Mouse (Mus musculus) embryonic facial prominence, embryonic 15.5 days (tissue): ENCODE data around the gene Kcng3. TPM values are rescaled to one million over a fixed set of nuclear protein-coding genes. Genes with fewer than 3 reads are reported as not detected.

Experiments
- ATAC-seq: fragments of 200-750 bp; cut with Nextera tagmentation; 2 replicates; pipeline ENCODE4 v1.8.0; 2017; ENCODE audit warnings: low read depth, moderate TSS enrichment; ENCODE audit not compliant: insufficient number of reproducible peaks, low FRiP score, low TSS enrichment
- H3K27ac ChIP-seq: fragments of 300-500 bp; sonication (generic); replicated peaks from 2 replicates; pipeline ENCODE4 v1.5.1; 2015; ENCODE audit warnings: mild to moderate bottlenecking, inconsistent platforms
- H3K27me3 ChIP-seq: fragments of 300-500 bp; sonication (generic); 2 replicates; pipeline ENCODE4 v1.6.1; 2015; ENCODE audit warnings: inconsistent platforms
- H3K36me3 ChIP-seq: fragments of 300-500 bp; sonication (generic); 2 replicates; pipeline ENCODE4 v1.6.1; 2015; ENCODE audit warnings: mild to moderate bottlenecking, inconsistent platforms
- H3K4me1 ChIP-seq: fragments of 300-500 bp; sonication (generic); 2 replicates; pipeline ENCODE4 v1.6.1; 2015; ENCODE audit warnings: inconsistent platforms
- H3K4me2 ChIP-seq: fragments of 300-500 bp; sonication (generic); replicated peaks from 2 replicates; pipeline ENCODE4 v1.6.1; 2015; ENCODE audit warnings: mild to moderate bottlenecking, inconsistent platforms
- H3K4me3 ChIP-seq: fragments of 300-500 bp; sonication (generic); replicated peaks from 2 replicates; pipeline ENCODE4 v1.5.1; 2015; ENCODE audit warnings: mild to moderate bottlenecking, inconsistent platforms
- H3K9ac ChIP-seq: fragments of 300-500 bp; sonication (generic); 2 replicates; pipeline ENCODE4 v1.6.1; 2015; ENCODE audit warnings: inconsistent platforms
- H3K9me3 ChIP-seq: fragments of 300-500 bp; sonication (generic); replicated peaks from 2 replicates; pipeline ENCODE4 v1.6.1; 2016; ENCODE audit warnings: inconsistent platforms
- WGBS: fragments of 180-500 bp; shearing (Covaris S2); methylation state at CpG from one replicate; pipeline ENCODE4 v1.1.7; 2015; 5-methylcytosine and 5-hydroxymethylcytosine counted together
- polyA plus RNA-seq: library from polyadenylated mRNA; unstranded; fragments of >200 nt; fragmentation: Nextera tagmentation; extraction: Ambion mirVana; gene quantifications from 2 replicates; pipeline ENCODE4 v1.2.1, GENCODE M21; 2015

The Kcng3 gene
- polyA plus RNA-seq, 1 experiment from 2014 or later = not detected

DNA sequence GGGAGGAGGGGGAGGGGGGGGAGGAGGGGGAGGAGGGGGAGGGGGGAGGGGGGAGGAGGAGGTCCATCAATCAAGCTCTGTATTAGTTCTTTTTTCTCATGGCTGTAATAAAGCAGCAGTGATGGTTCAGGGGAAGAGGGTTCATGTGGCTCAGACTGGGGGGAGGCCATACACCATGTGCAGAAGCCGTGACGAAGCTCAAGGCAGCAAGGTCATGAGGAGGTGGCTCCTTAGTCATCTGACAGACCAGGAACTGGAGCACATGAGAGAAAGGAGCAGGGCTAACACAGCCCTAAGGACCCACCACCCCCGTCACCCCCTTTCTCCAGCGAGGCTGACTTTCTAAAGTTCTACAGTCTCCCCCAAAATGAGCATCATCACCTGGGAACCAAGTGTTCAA lies 22.2 kb downstream of the Kcng3 start:
- H3K9ac ChIP-seq = no peak overlapping the region
- no peaks in the 10 kb centered on the region for H3K36me3 ChIP-seq
- H3K4me3 ChIP-seq = no peak overlapping the region
- 82% methylated on average over 4 of the region's 4 CpGs for WGBS
- H3K4me1 ChIP-seq = no peaks in the 10 kb centered on the region
- no peak overlapping the region for H3K4me2 ChIP-seq
- ATAC-seq = no peak
- H3K27me3 ChIP-seq = no peaks in the 10 kb centered on the region
- H3K9me3 ChIP-seq = no peaks in the 10 kb centered on the region
- H3K27ac ChIP-seq = no peak overlapping the region

DNA sequence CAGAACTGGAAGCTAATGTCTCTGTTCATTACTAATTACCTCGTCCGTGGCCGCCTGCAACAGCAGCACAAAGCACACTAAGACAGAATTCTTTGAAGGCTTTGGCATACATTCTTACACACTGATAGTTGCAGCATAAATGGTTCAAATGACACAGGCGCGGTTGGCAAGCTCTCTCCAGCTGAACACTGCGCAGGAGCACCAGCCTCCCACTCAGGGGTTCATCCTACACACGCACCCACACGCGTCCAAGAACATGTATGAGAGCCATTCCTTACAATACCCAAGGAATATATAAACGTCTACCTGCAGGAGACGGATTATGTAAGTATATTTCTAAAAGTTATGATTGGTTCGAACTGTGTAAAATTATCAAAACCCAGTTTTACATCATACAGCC lies 30.7 kb downstream of the Kcng3 start:
- H3K9me3 ChIP-seq = 0 out of 2 replicates have a peak, but pooled peaks cover 5% of the 10 kb centered on the region
- no peak overlapping the region for H3K27ac ChIP-seq
- ATAC-seq = no peak
- H3K27me3 ChIP-seq = no peaks in the 10 kb centered on the region
- no peak overlapping the region for H3K4me3 ChIP-seq
- WGBS = 84% methylated on average over 12 of the region's 12 CpGs
- no peak overlapping the region for H3K4me2 ChIP-seq
- no peak overlapping the region for H3K9ac ChIP-seq
- H3K36me3 ChIP-seq = no peaks in the 10 kb centered on the region
- H3K4me1 ChIP-seq = no peaks in the 10 kb centered on the region

DNA sequence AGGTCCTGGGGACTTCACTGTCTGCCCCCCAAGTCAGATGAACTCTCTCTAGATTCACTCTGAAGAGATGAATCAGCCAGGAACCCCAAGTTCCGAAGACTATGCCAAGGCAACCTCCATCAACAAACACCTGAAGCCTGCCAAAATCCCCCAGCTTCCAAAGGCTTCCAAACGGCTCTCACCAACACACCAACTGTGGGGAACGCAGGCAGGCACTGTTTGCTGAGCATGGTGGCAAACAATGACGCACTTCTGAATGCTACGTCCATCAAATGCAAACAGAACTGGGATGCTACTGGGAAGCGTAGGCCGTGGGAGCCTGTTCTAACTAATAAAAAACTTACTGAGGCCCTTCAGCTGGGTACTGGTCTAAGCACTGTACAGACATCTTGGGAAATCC lies 35.7 kb downstream of the Kcng3 start:
- H3K27me3 ChIP-seq = no peaks in the 10 kb centered on the region
- H3K4me3 ChIP-seq = no peak overlapping the region
- no peak overlapping the region for H3K4me2 ChIP-seq
- no peaks in the 10 kb centered on the region for H3K36me3 ChIP-seq
- no peak for ATAC-seq
- H3K27ac ChIP-seq = no peak overlapping the region
- WGBS = 88% methylated on average over 7 of the region's 7 CpGs
- no peaks in the 10 kb centered on the region for H3K9me3 ChIP-seq
- H3K4me1 ChIP-seq = no peaks in the 10 kb centered on the region
- H3K9ac ChIP-seq = no peak overlapping the region

DNA sequence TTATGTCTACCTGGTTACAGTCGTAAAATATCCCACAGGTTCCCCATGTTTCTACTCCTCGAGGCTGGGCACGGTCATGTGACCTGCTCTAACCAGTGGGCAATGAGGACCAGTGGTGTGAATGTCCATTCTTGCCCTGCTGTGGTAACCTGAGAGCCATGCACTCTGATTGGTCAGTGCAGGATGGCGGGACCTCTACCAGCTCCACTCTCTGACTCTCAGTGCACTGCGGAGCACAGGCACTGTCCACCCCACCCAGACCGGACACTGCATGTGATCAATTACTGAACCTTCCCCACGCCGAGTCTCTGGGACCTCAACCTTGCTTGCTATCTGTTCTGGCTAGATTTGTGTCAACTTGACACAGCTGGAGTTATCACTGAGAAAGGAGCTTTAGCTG lies 37.2 kb downstream of the Kcng3 start:
- H3K36me3 ChIP-seq = no peaks in the 10 kb centered on the region
- H3K4me3 ChIP-seq = no peak overlapping the region
- H3K27me3 ChIP-seq = no peaks in the 10 kb centered on the region
- no peak overlapping the region for H3K9ac ChIP-seq
- WGBS = 57% methylated on average over 8 of the region's 8 CpGs
- no peaks in the 10 kb centered on the region for H3K9me3 ChIP-seq
- ATAC-seq = peak; percentile 39; the same call in 1 of the 2 replicates
- H3K4me1 ChIP-seq = no peaks in the 10 kb centered on the region
- no peak overlapping the region for H3K4me2 ChIP-seq
- H3K27ac ChIP-seq = no peak overlapping the region

DNA sequence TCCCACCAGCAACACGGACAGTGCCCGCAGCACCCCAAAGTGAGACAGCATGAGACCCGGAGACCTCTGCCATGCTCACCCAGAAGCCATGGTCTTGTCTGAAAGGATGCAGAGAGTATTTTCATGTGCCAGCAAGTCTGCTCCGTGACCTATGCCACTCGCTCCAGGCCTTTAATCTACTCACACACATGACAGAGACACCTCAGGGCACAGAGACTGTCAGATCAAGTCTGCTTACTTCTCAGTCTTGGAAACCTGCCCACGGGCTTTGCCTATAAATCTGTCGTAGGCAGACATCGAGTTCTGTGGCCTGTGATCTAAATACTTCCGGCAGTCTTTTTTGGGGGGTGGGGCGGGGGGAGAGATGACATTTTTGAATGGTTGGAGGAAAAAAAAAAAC lies 38.3 kb downstream of the Kcng3 start:
- 54% methylated on average over 10 of the region's 10 CpGs for WGBS

DNA sequence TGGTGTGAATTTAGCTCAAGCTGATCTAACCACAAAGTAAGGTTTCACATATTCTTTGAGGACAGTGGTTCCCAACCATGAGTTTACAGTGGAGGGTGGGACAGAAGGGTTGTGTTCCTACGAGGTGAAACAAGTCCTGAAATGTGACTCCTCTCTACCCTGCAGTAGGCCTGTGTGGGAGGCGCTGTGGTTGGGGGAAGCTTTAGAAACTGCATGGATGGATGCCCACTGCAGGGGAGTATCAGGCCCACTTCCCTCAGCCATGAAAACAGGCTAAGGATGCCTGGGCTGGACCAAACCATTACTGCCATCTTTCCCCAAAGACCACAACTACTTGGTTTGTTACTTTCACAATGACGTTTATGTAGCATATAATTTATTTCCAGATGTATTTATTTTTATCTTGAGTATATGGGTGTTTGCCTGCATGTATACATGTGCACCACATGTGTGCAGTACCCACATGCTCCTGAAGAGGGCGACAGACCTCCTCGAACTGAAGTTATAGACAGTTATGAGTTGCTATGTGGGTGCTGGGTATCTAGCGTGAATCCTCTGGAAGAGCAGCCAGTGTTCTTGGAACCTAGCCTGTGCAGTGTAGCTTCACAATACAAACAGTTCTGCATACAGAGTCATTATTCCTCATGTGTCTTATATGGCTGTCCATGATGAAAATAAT lies 42.9 kb downstream of the Kcng3 start:
- Histone ChIP-seq H3K27ac (no peak overlapping the region), H3K4me1 (no peaks in the 10 kb centered on the region), H3K9ac (no peak overlapping the region), H3K9me3 (0 out of 2 replicates have a peak, but pooled peaks cover 4% of the 10 kb centered on the region), H3K36me3 (no peaks in the 10 kb centered on the region), H3K4me2 (no peak overlapping the region), H3K27me3 (no peaks in the 10 kb centered on the region), H3K4me3 (no peak overlapping the region)
- WGBS = 81% methylated on average over 6 of the region's 6 CpGs
- no peak for ATAC-seq

More for the DNA sequence above, 38.3 kb downstream of the Kcng3 start:
- H3K27me3 ChIP-seq = no peaks in the 10 kb centered on the region
- H3K4me1 ChIP-seq = no peaks in the 10 kb centered on the region
- no peak overlapping the region for H3K4me2 ChIP-seq
- H3K9me3 ChIP-seq = 0 out of 2 replicates have a peak, but pooled peaks cover 4% of the 10 kb centered on the region
- no peak overlapping the region for H3K27ac ChIP-seq
- ATAC-seq = no peak
- H3K9ac ChIP-seq = no peak overlapping the region
- H3K4me3 ChIP-seq = no peak overlapping the region
- no peaks in the 10 kb centered on the region for H3K36me3 ChIP-seq

DNA sequence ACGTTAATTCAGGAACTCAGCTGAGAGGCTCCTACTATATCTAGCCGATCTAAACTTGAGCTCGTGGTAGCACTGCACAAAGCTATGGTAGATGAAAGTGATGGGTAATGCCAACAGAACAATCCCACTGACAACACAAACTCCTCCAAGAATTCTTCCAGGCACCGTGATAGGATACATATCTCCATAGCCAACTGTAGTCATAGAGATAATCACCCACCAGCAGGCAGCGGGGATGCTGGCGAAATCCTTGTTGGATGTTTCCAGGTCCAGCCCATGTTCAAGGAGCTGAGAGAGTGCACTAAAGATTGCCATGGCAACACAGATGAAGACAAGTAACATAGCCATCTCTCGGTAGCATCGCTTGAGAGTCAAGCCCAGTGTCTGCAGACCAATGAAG lies 44.0 kb downstream of the Kcng3 start:
- H3K4me2 ChIP-seq = no peak overlapping the region
- H3K9ac ChIP-seq = no peak overlapping the region
- 0 out of 2 replicates have a peak, but pooled peaks cover 4% of the 10 kb centered on the region for H3K9me3 ChIP-seq
- H3K4me1 ChIP-seq = no peaks in the 10 kb centered on the region
- no peak overlapping the region for H3K27ac ChIP-seq
- H3K4me3 ChIP-seq = no peak overlapping the region
- ATAC-seq = no peak
- 88% methylated on average over 8 of the region's 8 CpGs for WGBS
- H3K36me3 ChIP-seq = no peaks in the 10 kb centered on the region
- H3K27me3 ChIP-seq = no peaks in the 10 kb centered on the region

DNA sequence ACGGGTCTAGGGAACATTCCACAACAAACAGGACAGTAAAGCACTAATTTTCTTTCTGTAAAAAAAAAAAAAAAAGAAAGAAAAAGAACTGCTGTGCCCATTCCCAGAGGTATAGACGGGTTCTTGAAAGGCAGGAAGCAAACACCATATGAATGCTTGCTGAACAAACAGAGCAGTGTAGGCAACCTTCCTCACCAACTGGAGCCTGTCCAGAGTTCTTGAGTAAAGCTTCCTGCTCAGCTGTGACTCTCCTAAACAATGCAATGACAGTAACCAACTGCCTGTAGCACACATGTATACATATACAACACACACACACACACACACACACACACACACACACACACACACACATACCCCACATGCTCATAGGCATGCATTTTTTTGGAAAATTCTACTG lies 49.1 kb downstream of the Kcng3 start:
- Histone ChIP-seq H3K9me3 (no peaks in the 10 kb centered on the region), H3K27me3 (no peaks in the 10 kb centered on the region), H3K36me3 (no peaks in the 10 kb centered on the region), H3K4me1 (no peaks in the 10 kb centered on the region), H3K27ac (no peak overlapping the region), H3K9ac (no peak overlapping the region), H3K4me2 (no peak overlapping the region), H3K4me3 (no peak overlapping the region)
- no peak for ATAC-seq
- 63% methylated on average over 2 of the region's 2 CpGs for WGBS

DNA sequence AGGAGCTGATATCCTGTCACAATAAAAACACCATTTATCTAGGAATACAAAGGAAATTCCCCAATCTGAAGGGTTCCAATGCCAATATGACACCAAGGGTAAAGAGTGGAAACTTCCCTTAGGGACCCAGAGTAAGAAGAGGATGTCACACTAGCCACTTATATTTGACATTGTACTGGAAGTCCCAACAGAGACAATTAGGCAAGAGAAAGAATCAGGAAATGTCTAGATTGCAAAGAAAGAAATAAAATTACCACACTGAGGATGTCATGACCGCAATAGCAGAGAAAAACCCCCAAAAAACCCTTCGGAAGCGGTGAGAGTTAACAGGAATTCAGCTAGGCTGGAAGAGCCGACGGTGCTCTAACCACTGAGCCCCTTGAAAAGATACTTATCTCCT lies 51.0 kb downstream of the Kcng3 start:
- Histone ChIP-seq H3K36me3 (no peaks in the 10 kb centered on the region), H3K9ac (no peak overlapping the region), H3K27ac (no peak overlapping the region), H3K4me2 (no peak overlapping the region), H3K9me3 (no peaks in the 10 kb centered on the region), H3K27me3 (no peaks in the 10 kb centered on the region), H3K4me1 (no peaks in the 10 kb centered on the region), H3K4me3 (no peak overlapping the region)
- ATAC-seq = no peak
- WGBS = 83% methylated on average over 5 of the region's 5 CpGs

DNA sequence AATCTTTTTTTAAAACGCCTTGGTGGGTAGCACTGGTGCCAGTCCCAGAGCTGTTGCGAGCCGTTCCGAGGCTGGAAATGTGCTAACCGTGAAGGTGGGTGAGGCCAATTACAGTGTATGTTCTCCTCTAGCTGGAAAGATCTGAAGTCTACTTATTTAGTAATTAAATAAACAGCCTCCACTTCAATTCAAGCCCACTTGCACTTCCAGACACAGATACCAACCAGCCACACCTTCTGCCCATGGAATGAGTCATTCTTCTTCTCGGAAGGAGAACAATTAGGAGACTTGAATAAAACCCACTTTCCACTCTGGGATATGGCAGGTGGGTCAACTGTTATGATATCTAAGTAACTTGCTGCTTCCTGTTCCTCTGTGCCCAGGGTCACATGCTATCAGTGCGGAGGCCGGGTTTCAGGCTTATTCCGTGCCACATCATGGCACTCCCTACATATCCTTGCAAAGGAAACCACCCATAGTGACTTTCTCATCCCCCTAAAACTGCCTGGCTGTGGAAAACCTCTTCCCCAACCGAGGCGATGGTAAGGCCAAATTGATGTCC lies 54.8 kb downstream of the Kcng3 start:
- H3K27me3 ChIP-seq = no peaks in the 10 kb centered on the region
- no peak for ATAC-seq
- H3K9me3 ChIP-seq = no peaks in the 10 kb centered on the region
- no peak overlapping the region for H3K9ac ChIP-seq
- no peak overlapping the region for H3K4me3 ChIP-seq
- 85% methylated on average over 11 of the region's 11 CpGs for WGBS
- no peak overlapping the region for H3K4me2 ChIP-seq
- H3K27ac ChIP-seq = no peak overlapping the region
- no peaks in the 10 kb centered on the region for H3K4me1 ChIP-seq
- no peaks in the 10 kb centered on the region for H3K36me3 ChIP-seq

DNA sequence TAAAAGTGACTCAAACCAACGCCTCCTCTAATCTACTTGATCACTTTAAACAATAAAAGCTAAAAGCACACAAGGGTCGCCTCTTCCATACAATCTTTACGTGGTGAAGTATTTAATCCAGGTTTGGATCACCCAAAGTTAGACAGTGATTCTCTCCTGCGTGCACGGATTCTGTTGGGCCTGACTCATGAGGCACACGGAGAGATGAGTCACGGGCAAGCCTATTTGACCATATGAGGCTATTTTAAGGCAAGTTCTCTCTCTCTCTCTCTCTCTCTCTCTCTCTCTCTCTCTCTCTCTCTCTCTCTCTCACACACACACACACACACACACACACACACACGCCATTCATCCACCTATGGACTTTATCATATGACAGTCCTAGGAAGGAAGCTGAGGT lies 57.1 kb downstream of the Kcng3 start:
- Histone ChIP-seq H3K4me3 (no peak overlapping the region), H3K27me3 (no peaks in the 10 kb centered on the region), H3K4me2 (no peak overlapping the region), H3K9me3 (no peaks in the 10 kb centered on the region), H3K27ac (no peak overlapping the region), H3K4me1 (no peaks in the 10 kb centered on the region), H3K9ac (no peak overlapping the region), H3K36me3 (no peaks in the 10 kb centered on the region)
- ATAC-seq = no peak
- 88% methylated on average over 8 of the region's 8 CpGs for WGBS

DNA sequence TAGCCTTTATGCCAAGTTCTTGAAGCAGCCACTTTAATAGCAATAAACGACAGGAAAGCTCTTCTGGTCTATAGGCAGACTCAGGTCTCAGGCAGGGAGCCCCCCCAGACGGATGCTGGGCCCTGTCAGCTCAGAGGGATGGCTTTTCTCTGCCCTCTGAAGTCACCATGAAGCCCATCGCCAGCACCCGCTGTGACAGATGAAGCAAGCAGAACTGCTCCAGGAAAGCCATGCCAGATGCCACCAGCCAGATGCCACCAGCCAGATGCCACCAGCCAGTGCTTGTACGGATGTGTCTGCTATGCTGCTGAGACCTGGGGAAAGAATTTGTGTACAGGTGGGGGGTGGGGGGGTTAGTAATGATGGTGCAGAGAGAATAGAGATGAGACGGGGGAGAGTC lies 58.6 kb downstream of the Kcng3 start:
- ATAC-seq = no peak
- H3K27ac ChIP-seq = no peak overlapping the region
- H3K9ac ChIP-seq = no peak overlapping the region
- H3K9me3 ChIP-seq = no peaks in the 10 kb centered on the region
- H3K4me1 ChIP-seq = no peaks in the 10 kb centered on the region
- no peak overlapping the region for H3K4me3 ChIP-seq
- no peak overlapping the region for H3K4me2 ChIP-seq
- no peaks in the 10 kb centered on the region for H3K36me3 ChIP-seq
- WGBS = 68% methylated on average over 6 of the region's 6 CpGs
- no peaks in the 10 kb centered on the region for H3K27me3 ChIP-seq
